Mouse (Mus musculus) frontal cortex, postnatal 10 days (tissue): ENCODE data around the gene Alg14.

Experiments
- DNase-seq, 2 experiments: peaks; one replicate each; pipeline ENCODE4 v3.0.0; 2022; ENCODE audit warnings: low spot score in 2 of 2, mixed read lengths in 1 of 2

Alg14 gene

DNA sequence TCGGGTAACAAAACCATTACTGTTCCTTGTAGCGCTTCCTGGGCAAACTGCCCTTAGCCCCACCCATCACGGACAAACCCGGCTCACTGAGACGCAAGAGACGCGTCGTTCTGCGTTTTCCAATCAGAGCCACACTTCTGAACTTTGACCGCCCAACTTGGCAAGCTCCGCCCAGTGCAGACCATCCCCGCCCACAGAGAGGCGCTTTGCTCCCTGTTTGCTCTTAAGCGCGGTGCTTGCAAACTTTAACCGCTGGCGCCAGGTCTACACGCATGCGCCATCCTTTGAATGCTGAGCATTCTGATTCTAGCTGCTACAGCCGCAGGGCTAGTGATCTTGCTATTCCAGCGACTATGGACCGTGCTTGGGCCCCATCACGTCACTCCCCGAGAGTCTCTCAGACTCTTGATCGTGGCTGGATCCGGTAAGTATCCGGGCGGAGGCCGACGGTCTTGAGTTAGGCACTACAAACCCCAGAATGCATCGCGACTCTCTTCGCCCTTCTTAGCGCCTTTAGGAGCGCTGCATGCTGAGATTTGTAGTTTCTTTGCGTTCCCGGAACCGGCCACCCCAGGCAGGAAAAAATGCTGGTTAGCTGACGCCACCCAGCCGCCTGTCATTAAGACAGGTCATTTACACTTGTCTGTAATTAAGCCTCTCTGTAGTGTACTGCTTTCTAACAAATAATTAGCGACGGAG, at the start of gene Alg14:
Alg14 (plus strand) TSS at position 214 of the 699 bp plus-strand sequence.
- DNase-seq: peak; percentile 95

DNA sequence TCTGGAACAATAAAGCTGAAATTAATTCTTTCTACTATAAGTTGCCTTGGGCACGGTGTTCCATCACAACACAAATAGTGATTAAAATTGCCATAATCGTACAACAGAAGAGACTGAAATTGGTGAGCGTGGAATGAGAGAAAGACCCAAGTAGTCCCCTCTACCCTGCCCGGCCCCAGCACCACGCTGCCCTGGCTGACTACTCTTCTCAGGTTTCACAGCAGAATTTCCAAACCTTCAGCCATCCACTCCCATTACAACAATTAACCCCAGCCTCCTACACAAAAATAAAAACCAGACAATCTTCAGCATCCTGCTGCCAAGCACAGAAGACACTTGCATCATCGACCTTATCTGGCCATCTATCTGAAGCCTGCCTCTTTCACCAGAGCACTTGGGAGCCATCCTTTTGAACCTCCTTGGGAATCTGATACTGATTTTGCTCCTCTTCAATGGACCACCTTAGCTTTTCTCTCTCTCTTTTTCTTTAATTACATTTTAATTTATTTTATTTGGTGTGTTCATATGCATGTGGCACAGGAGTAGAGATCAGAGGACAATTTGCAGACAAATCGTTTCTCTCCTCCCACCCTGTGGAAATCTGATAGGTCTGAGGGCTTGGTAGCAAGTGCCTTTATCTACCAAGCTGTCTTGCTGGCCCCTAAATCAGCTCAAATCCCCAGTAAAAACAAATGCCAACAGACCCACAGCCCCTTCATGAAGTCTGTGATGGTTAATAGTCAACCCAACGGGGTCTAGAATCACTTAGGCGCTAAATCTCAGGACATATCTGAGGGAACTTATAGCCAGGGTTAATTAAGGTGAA, 49.2 kb upstream of the Alg14 start:
- DNase-seq: no peak

DNA sequence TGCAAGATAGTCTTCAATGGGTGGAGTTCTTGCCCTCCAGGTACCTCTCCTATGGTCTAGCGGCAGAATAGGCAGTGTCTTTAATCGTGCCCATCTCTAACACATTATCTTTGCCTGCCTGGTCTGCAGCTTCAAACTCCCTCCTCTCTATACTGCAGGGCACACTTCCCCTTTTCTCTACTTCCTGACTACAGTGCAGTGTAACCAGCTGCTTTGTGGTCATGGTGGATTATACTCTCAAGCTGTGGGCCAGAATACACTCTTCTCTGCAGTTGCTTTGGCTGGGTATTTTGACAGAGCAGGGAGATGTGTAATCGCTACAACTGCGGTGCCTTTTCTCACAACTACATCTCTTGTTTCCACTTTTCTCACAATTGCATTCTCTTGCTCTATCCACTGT, 48.6 kb upstream of the Alg14 start:
- DNase-seq: no peak

DNA sequence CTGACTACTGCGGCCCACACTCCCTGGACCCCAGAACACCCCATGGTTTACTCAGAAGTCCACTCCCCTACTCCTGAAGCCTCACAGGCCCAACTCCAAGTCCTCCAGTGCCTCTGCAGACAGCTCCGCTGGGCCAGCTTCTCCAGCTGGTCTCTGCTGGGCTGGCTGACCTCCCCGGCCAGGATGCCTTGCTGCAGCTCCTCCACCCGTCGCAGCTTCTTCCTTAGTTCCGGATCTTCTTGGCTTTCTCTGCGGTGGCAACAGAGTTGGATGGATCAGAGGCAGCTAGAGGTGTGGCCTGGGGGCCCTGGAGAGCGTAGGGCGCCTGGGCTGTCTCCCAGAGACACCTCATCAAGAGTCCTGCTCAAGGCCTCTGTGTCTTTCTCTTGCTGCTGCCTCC, 41.5 kb upstream of the Alg14 start:
- DNase-seq: no peak

- DNase-seq: no peak
Measured at GRCm38 (mm10) chr3:121250576-121251433, 40.8 kb upstream of the Alg14 start.

DNA sequence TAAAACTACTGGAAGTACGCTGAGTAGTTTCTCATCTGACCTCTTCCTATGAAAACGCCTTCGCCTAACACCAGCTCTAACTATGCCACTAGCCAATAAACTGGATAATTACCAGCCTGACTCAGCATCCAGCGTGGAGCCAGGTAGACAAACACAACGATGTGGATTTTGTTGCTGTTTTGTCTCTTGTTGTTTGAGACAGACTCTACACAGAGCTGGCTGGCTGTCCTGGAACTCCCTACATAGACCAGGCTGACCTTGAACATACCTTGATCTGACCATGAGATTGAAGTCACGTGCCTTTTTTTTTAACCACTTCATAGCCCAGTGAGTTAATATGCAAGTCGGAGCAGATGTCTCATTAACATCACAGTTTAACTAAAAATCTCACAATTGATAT, 36.1 kb upstream of the Alg14 start:
- no peak for DNase-seq

DNA sequence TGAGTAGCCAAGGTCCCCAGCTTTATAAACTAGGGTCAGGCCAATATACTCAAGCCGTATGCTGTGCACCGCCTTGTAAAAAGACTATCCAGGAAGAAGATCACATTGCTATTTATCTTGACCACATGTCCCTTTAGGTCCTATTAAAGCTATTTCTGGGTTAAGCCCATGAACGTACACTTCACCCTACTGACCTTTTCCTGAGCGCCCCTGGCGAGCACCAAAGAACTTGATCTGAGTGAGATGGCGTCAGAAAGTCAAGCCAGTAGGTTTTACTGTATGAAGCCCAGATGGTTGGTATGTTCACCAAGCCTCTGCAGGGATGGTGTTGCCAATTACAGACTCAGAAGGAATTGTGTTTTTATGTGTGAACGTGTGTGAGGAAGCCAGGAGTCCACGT, 35.4 kb upstream of the Alg14 start:
- no peak for DNase-seq

DNA sequence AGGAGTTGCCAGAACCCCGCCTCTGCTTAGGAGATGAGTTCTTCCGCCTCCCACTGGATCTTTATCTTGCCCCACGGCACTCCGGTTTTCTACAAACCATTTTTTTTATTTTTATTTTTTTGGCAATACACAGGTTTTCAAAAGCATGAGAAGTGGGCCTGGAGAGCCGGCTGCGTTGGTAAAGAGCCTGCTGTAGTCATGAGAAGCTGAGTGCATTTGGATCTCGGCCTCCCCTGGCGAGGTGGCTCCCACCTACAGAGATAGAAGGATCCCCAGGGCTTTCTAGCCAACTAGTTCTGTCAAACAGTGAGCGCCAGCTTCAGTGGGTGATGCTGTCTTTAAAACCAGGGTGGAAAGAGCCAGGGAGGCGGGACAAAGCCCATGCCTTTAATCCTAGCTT, 34.2 kb upstream of the Alg14 start:
- no peak for DNase-seq

- DNase-seq: no peak
Measured at GRCm38 (mm10) chr3:121258521-121259478, 32.8 kb upstream of the Alg14 start.

DNA sequence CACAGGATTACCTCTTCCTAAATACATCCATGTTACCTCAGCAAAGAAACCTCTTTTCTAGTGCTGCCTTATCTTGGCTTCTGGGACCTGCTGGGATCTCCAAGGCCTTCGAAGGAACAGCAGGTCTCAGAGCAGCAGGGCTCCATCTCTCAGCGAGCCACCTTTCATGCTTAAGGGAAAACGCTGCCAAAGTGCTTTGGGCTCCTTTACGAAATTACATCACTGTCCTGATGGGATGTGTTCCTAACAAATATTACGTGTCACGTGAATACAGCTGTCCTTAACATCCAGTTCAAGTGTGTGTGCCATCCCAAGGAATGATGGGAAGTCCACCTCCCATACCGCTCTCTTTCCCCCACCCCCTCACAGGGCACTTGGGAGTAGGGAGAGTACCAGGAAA, 31.5 kb upstream of the Alg14 start:
- DNase-seq: no peak

DNA sequence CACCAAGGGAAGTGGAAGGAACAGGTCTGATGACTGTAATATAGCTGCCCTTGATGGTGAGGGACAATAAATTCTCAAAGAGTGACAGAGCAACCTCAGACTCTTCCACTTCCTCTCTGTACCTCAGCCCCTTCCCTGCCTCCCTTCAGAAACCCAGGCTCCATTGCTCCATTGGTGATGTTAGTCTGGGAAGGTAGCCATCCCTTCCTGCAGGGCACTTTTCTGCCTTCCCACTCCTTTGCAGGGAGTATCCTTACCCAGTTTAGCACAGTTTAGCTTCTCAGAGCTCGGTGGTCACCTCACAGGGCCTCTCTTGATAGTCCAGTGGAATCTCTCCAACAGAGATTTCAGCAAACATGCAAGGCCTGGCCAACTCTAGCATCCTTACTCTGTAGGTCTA, 30.7 kb upstream of the Alg14 start:
- DNase-seq: no peak

DNA sequence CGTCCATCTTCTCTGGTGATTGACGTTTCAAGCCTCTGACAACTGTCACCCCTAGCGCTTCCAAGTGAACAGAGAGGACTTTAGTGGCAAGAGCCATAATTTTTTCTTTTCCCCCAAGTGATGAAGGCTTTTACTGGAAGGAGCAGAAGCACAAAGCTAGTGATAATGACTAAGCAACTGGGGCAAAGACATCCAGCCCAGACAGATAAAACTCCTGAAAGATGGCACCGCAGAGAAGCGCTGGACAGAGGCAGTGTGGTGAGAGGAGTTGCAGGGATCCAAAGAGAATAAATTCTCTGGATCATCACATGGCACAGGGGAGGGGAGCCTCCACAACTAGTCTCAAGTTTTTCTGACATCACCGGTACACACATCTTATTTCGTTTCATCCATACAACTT, 30.3 kb upstream of the Alg14 start:
- no peak for DNase-seq

GRCm38 (mm10) chr3:121261939-121262520, 29.5 kb upstream of the Alg14 start:
- no peak for DNase-seq

GRCm38 (mm10) chr3:121262521-121263204, 28.9 kb upstream of the Alg14 start:
- DNase-seq: peak in 1 of 2 experiments; percentile 43

- no peak for DNase-seq
Measured at GRCm38 (mm10) chr3:121263205-121263548, 28.4 kb upstream of the Alg14 start.

DNA sequence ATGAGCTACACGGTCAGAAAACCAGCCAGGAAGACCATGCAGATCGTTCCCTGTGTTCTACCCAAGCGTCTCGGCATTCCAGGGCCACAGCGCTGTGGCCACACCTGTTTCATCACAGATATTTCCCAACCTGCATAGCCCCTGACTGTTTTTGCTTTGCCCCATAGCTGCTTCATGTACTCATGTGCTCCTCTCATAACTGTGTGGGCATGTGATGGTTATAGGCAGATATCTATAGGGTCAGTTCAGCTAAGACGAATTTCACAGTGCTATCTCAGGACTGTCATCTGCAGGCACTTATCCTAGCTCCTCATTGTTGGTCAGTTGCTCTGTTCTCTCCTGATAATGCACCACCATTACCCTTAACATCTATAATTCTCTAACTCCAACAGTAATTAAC, 27.3 kb upstream of the Alg14 start:
- DNase-seq: no peak

DNA sequence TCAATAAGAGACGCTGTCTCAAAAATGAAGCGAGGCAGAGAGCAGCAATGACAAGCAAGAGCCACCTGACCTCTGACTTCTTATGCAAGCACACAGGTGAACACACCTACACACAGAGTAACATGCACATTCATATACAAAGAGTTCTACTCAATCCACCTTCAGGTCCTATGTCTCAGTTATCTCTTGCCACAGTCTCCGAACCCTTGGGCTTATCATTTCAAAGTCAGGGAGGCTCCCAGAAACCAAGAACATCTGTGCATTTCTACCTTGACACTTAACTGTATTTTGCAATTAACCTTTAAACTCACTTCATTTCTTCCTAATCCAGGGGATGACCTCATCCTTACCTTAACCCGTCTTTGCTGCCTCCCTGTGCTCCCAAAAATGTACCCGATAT, 24.3 kb upstream of the Alg14 start:
- no peak for DNase-seq

DNA sequence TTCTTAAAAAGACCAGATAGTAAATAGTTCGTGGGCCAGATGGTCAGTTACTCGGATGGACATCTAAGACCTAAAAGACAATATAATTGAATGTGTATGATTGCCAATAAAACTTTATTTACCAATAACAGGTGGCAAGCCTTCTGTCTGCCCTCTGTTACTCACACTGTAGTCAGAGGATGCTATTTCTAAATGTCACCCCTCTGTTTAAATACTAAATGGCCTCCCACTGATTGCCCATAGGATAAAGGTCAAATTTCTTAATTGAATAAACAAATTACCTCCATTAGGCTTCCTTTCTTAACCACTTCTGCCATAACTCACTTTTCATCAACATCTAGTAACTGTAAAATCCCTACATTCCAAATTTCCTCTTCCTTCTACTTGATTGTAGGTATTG, 19.0 kb upstream of the Alg14 start:
- DNase-seq: no peak

DNA sequence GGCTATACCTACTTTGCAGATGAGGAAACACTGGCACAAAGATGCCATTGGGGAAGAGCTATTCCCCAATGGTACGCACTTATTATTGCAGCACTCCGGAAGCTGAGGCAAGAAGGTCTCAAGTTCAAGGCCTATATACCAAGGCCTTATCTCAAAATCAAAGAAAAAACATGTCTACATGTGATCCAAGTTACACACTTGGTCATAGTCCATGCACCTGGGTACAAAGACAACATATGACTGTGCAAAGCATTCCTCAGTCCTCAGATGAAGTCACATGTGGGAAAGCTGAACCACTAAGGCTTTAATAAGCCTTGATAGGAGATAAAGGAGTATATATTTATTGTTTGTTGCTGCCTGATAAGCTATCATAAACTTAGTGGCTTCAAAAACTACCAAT, 17.6 kb upstream of the Alg14 start:
- no peak for DNase-seq

DNA sequence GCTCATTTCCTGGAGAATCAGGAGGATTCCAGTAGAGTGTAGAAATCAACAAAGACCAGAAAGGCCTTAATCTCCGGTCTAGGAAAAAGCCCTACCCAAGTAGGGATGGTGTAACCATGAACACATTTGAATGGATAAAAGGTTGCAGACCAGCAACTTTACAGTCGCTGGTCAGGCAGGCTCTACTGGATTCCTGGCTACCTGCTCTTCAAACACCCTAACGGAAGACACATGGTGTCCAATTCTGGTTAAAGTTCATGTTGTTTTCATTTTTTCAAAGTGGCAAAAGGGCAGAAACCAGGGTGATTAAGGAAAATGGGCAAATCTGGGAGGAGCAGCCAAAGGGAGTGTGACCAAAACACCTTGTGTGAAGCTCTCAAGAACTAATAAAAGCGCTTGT, 14.6 kb upstream of the Alg14 start:
- no peak for DNase-seq
